Mouse (Mus musculus): Measurements from ENCODE around the gene Amtn.
"Not testable (repeated sequence)": the region's sequence is repeated elsewhere in the genome, so short reads cannot be mapped to it uniquely, and the experiment has no call there.

Gene Amtn

DNA sequence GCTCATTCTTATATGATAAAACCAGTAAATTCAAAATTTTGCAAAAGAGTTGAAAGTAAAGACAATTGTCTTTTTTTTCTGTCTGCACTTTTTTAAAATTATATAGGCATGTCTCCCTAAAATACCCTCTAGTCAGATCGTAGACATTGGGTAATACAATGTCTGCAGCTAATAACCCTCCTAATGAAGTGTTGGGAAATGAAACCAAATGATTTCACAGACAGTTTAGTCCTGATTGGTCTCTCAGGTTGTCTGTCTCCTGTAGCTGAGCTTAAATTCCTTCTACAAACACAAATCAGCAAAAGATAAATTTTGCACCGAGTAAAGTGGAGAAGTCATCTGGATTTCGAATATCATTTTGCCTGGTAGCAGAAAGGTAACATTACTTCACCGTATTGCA, at the start of gene Amtn:
TSS of gene Amtn (plus strand) at position 301 of the 400 bp plus-strand sequence.
- no peak for DNase-seq

DNA sequence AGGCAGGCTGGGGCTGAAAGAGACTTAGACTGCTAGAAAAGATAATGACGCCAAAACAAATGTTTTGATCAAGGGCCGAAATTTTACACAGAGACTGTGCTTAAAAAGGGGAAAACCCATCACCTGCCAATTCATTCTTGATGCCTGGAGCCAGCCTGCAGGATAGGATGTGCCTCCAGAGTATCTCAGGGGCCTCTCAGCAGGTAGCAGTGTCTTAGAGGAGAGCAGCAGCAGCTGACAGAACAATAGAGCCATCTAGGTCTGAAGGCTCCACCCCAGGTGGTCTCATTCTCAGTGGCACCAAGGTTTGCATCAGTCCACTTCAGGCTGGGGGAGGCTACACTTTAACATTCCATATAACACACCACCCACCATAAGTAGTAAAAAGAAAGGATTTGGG, 27.4 kb upstream of the Amtn start:
- DNase-seq, result not testable (repeated sequence)

DNA sequence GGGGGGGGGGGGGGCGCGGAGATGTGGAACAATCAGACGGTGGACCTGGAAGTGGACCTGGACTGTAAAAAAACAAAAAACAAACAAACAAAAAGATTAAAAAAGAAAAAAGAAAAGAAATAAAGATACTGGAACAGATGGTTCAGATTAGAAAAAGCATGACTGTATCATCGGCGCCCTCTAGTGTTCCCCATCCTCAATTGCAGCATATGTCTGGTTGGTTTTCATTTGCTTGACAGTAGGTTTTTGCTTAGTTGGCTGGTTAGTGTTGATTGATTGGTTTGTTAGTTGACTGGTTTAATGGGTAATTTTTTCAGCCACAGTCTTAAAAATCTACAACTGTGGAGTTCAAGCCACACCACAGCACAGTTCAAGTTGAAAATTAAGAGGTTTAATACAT, 11.1 kb upstream of the Amtn start:
- DNase-seq, result peak; percentile 34

DNA sequence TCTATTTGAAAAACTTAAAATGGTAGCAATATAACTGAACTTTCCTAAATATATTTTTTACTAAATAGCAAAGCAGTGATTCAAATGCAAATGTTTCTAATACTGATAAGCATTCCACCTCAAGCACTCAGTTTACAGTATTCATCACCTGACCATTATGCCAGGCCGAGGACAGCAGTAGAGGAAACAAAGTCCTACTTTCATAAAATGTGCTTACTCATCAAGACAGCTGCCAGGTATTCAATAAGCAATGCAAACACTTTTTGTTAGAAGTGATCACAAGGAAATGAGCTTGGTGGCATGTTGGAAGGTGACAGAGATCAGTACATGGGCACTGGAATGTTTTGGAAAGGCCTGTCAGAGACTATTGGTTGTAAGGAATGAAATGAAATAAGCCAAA, 9.0 kb upstream of the Amtn start:
- no peak for DNase-seq

DNA sequence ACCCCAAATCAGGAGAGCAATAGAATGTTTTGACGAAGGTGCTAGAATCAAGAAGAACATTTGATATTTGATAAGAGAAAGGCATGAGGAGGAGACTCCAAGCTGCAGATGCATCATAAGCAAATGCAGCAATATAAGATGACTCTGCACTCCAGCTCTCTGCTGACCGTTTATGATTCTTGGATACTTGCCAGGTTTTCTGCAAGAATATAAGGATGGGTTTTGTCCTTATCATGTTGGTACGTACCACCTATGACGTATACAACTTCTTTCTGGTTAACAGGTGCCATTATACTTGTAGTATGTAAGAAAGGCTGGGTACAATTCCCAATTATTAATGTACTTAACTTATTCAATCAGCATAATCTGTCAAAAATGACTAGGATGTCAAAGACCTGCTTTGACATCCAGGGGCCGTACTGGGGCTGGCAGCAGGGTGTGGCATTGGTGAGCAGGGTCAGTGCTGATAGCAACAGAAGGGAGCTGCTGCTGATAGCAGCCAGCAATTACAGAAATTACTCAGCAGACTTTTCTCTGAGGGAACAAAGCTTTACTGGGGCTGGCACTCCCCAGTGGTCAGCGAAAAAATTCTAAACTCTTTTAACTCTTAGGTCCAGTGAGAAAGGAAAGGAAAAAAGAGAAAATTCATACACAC, 5.2 kb upstream of the Amtn start:
- no peak for DNase-seq

DNA sequence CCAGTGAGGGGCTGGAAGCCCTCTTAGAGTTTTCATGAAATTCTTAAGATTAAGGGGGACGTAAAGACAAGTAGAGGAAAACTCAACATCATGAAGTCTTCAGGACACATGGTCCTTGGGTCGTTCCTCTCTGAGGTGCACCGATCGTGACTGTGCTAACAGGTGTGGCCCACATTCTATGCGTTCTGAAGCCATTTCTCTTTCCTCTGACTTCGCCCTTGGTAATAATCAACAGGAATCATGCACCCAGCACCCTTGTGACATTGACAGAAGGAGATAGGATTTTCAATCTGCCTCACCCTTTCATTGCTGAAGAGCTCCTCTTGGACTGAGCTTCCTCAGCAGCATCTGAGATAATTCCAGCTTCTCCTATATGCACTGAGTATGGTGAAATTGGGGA, 3.3 kb upstream of the Amtn start:
- no peak for DNase-seq

DNA sequence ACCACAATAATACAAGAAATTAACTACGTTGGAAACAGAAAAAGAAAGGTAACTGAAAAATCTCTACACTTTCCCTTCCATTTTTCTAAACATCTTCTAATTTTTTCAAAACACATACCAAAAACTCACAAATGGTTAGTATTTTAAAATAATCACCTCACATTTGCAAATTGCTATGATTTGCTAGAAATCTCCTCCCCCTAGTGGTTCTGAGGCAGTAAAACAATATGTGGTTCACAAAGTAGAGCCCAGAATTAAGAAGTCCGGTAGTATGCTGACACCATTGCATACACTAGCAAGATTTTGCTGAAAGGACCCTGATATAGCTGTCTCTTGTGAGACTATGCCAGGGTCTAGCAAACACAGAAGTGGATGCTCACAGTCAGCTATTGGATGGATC, 16.1 kb downstream of the Amtn start:
- not testable (repeated sequence) for DNase-seq

DNA sequence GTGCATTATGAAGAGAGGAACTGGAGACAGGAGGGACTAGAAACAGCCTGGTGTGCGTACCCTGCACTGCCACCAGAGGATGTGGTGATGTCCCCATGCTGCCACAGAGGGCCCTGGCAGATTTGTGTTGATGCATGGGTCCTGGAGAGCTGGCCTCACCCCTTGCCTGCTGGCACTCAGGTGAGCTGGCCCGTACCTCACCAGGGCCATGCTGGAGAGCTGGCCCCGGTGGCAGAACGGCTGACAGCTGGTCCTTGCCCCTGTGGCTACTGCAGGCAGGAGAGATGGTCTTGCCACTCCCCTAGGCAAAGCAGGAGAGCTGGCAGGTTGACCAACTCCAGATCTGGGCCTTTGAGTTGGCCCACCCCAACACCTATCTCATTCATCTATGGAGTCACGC, 22.7 kb downstream of the Amtn start:
- no peak for DNase-seq

DNA sequence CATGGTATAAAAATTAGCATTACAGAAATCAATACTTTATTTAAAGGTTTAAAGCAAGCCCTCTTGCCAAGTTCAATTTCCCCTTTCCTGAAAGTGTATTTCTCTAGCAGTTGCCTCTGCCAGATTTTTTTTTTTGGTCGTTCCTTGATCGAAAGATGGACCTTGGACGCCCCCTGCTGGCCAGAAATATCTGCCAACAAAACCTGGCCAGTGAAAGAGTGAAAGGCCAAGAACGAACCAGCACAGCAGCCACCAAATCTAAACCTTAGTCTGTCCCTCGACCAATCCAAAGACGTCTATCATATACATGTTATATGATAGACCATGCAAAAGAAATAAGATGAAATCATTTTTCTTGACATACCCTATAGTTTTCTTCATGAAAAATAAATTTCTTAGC, 23.9 kb downstream of the Amtn start:
- peak; percentile 83 for DNase-seq

DNA sequence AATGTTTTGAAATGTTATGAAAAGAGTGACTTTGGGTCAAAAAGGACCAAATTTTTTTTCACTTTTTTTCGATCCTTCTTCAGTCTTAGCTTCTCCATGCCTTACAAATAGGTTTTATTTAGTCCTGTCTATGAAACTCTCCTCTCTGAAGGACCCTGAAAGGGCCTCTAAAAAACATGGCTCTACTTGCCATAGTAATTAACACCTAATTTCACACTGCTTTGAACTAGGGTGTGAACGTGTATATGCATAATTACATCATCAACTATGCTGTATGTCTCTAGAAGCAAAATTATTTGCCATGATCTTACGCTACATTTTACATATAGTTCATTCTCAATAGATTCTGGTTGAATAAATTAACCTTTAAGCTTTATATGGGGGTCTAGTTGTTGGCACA, 25.6 kb downstream of the Amtn start:
- DNase-seq, result no peak

DNA sequence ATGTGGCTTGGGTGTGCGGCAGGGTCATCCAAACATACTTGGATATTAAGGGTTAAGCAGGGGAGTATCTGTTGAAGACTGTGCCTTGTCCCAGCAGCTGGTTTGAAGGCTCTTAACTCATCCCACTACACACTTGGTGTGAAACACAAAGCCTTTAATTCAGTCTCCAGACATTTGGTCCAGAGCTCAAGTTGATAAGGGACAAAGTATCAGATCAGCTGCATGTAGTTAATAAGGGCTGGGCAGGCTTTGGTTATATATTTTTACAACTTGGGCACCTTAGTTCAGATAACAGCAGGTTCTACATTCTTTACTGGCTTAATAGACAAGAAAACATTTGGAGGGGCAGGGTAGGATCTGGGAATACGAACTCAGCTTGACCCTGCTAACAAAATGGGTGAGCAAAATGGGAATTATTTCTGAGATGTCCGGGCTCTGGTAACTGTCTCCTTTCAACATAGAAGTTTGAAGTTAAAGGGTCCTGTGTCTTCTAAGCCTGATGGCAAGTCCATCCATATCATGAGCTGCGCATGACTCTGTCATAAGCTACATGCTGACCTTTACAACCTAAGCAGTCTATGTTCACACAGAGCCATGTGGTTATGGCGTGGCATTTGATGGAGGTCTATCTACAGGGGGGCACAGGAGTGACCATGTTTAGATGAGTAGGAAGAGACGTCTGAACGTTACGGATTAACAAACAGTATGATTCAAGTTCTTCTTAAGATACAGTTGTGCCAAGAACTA, 44.6 kb downstream of the Amtn start:
- no peak for DNase-seq

DNA sequence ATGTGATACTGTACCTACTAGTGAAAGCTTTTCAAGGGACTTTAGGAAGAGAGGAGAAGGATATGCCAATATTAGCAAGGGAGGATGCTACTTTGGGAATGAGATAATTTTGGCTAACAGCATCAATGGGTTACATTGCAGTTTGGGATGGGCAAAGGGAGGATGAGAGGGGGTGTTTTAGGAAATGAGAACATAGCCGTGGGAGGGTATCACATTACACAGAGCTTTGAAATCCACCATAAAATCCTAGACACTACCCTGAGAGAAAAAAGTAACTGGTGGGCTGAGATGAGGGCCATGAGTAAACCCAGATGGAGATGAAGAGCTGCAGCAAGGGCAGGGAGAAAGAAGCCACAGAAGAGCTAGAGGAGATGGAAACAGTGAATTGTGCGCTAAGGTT, 49.0 kb downstream of the Amtn start:
- DNase-seq, result not testable (repeated sequence)

DNA sequence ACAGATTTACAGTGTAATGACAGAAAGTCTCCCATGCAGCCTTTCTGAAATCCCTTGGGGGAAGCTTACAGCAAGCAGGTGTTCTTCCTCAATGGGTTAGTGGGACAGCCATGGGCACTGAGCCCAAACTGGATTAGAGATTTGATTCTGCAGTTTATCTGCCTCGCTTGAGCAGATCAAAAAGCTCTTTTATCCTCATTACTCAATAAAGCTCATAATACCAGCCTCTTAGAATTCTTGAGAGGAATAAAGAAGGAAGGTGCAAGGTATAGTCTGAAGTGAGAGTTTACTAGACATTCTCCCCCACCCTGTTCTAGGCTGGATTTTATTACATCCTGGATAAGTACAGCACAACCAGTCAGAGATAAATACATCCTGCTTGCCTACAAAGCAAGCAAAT, 50.8 kb downstream of the Amtn start:
- DNase-seq, result no peak

Data from thymus, postnatal 4 days (tissue).